Mouse (Mus musculus): ENCODE results near the gene Desi2.
"Not testable (repeated sequence)": the region's sequence is repeated elsewhere in the genome, so short reads cannot be mapped to it uniquely, and the experiment has no call there.

The Desi2 gene

GRCm38 (mm10) chr1:178187216-178187791, at the start of gene Desi2:
Gene Desi2, plus strand, starts transcription at chr1:178187417.
- in situ Hi-C loops (cut with MboI, MseI) = loop anchor here (5.0 kb wide), 1 partner anchor 205 kb away; the partner anchor contains the start of gene Catspere2

GRCm38 (mm10) chr1:178146513-178146912, 40.7 kb upstream of the Desi2 start:
- in situ Hi-C loops (cut with MboI, MseI) = loop anchor here (5.0 to 10.0 kb wide), 2 partner anchors 156 to 298 kb away; no protein-coding TSS in a partner anchor

GRCm38 (mm10) chr1:178146915-178147314, 40.3 kb upstream of the Desi2 start:
- in situ Hi-C loops (cut with MboI, MseI) = loop anchor here (5.0 to 10.0 kb wide), 2 partner anchors 155 to 298 kb away; no protein-coding TSS in a partner anchor

- in situ Hi-C loops (cut with MboI, MseI) = loop anchor here (5.0 kb wide), 2 partner anchors 55 to 155 kb away; partner anchors contain the start of gene Hnrnpu
Measured at GRCm38 (mm10) chr1:178182251-178182650, 5.0 kb upstream of the Desi2 start.

- in situ Hi-C loops (cut with MboI, MseI) = loop anchor here (5.0 kb wide), 1 partner anchor 203 kb away; the partner anchor contains the start of gene Catspere2
Measured at GRCm38 (mm10) chr1:178185591-178185990, 1.6 kb upstream of the Desi2 start.

GRCm38 (mm10) chr1:178187810-178188209, 593 bp downstream of the Desi2 start:
- in situ Hi-C loops (cut with MboI, MseI) = loop anchor here (5.0 kb wide), 1 partner anchor 206 kb away; the partner anchor contains the start of gene Catspere2

- in situ Hi-C loops (cut with MboI, MseI) = loop anchor here (5.0 kb wide), 1 partner anchor 206 kb away; the partner anchor contains the start of gene Catspere2
Measured at GRCm38 (mm10) chr1:178188386-178188785, 1.2 kb downstream of the Desi2 start.

GRCm38 (mm10) chr1:178205701-178206325, 18.6 kb downstream of the Desi2 start:
- in situ Hi-C loops (cut with MboI, MseI) = no loop called here

GRCm38 (mm10) chr1:178207856-178208255, 20.6 kb downstream of the Desi2 start:
- in situ Hi-C loops (cut with MboI, MseI) = not testable (repeated sequence)

- in situ Hi-C loops (cut with MboI, MseI) = no loop called here
Measured at GRCm38 (mm10) chr1:178209966-178210365, 22.7 kb downstream of the Desi2 start.

- in situ Hi-C loops (cut with MboI, MseI) = no loop called here
Measured at GRCm38 (mm10) chr1:178217157-178217556, 29.9 kb downstream of the Desi2 start.

- in situ Hi-C loops (cut with MboI, MseI) = no loop called here
Measured at GRCm38 (mm10) chr1:178218305-178218704, 31.1 kb downstream of the Desi2 start.

- in situ Hi-C loops (cut with MboI, MseI) = no loop called here
Measured at GRCm38 (mm10) chr1:178219166-178220077, 32.2 kb downstream of the Desi2 start.

- in situ Hi-C loops (cut with MboI, MseI) = not testable (repeated sequence)
Measured at GRCm38 (mm10) chr1:178228888-178229287, 41.7 kb downstream of the Desi2 start.

GRCm38 (mm10) chr1:178234109-178234508, 46.9 kb downstream of the Desi2 start:
- in situ Hi-C loops (cut with MboI, MseI) = no loop called here

GRCm38 (mm10) chr1:178235919-178236466, 48.8 kb downstream of the Desi2 start:
- in situ Hi-C loops (cut with MboI, MseI) = loop anchor here (5.0 kb wide), 1 partner anchor 54 kb away; no protein-coding TSS in a partner anchor

GRCm38 (mm10) chr1:178238676-178239075, 51.5 kb downstream of the Desi2 start:
- in situ Hi-C loops (cut with MboI, MseI) = loop anchor here (5.0 kb wide), 1 partner anchor 56 kb away; no protein-coding TSS in a partner anchor

GRCm38 (mm10) chr1:178241884-178242508, 54.8 kb downstream of the Desi2 start:
- in situ Hi-C loops (cut with MboI, MseI) = no loop called here

GRCm38 (mm10) chr1:178248107-178248820, 61.0 kb downstream of the Desi2 start:
- in situ Hi-C loops (cut with MboI, MseI) = loop anchor here (5.0 kb wide), 1 partner anchor 106 kb away; no protein-coding TSS in a partner anchor

GRCm38 (mm10) chr1:178254598-178254997, 67.4 kb downstream of the Desi2 start:
- in situ Hi-C loops (cut with MboI, MseI) = no loop called here
